Comparison of ENCODE assay signal across 17 mouse cellular contexts in the genomic region with DNA sequence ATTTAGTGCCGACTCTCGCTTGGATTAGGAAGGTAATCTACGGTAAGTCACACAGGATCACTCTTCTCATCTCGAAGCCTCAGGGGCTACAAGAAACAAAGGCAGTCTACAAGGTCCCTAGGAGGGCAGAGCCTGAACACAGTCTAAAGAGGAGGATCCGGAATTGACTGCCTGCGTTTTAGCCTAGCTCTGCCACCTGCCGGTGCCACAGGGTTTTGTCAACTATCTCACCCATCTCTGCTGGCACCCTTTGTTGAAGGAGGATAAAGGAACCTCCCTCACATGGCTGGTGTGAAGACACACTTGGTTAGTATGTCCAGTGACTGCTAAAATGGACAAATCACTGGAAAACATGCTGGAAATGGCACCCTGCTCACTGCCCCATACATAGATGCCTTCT. TPM values are rescaled to one million over a fixed set of nuclear protein-coding genes. Genes with fewer than 3 reads are reported as not detected.
DNase-seq lines count a peak whose midpoint lies in the region; ATAC-seq and TF ChIP-seq lines count a peak whose summit lies in the region.
"Had no signal": no experiment of that assay in that cellular context is flagged by ENCODE, and none has a peak within 500 bp of the region (broad histone marks: within the 10 kb centered on the region; RNA-seq: fewer than 3 reads in every experiment).

No protein-coding gene starts in this region.

- H3K9me3 ChIP-seq in hindbrain, postnatal 0 days (ENCODE audit: low read length), result no peaks in the 10 kb centered on the region
- H3K9me3 ChIP-seq in hindbrain, embryonic 12.5 days (replicated peaks), result no peaks in the 10 kb centered on the region
- no peaks in the 10 kb centered on the region; the same call in 1 of the 2 replicates for H3K9me3 ChIP-seq in midbrain, embryonic 14.5 days (ENCODE audit: control insufficient read depth, low read length)
- H3K9me3 ChIP-seq in midbrain, embryonic 13.5 days, result no peaks in the 10 kb centered on the region; the same call in 1 of the 2 replicates
- H3K9me3 ChIP-seq: liver, embryonic 13.5 days had no signal

- no peak overlapping the region for H3K4me2 ChIP-seq in hindbrain, postnatal 0 days (ENCODE audit: low read depth, low read length)
- no peak overlapping the region for H3K4me2 ChIP-seq in hindbrain, embryonic 12.5 days (replicated peaks)
- no peak overlapping the region for H3K4me2 ChIP-seq in midbrain, embryonic 14.5 days (ENCODE audit: low read length)
- no peak overlapping the region for H3K4me2 ChIP-seq in midbrain, embryonic 13.5 days (replicated peaks)
- H3K4me2 ChIP-seq: heart, embryonic 11.5 days; liver, embryonic 13.5 days had no signal

- peak; percentile 28 for TF ChIP-seq CTCF in hindbrain, postnatal 0 days (IDR thresholded peaks at IDR 0.05; ENCODE audit: low read depth)

- peaks cover 34% of the 10 kb centered on the region; the same call in 1 of the 2 replicates for H3K36me3 ChIP-seq in hindbrain, postnatal 0 days (ENCODE audit: insufficient read depth, low read length)
- H3K36me3 ChIP-seq in hindbrain, embryonic 12.5 days, result peaks cover 69% of the 10 kb centered on the region
- peaks cover 72% of the 10 kb centered on the region for H3K36me3 ChIP-seq in midbrain, embryonic 14.5 days (ENCODE audit: control insufficient read depth, insufficient read depth, low read length)
- peaks cover 80% of the 10 kb centered on the region for H3K36me3 ChIP-seq in midbrain, embryonic 13.5 days

- H3K4me1 ChIP-seq in hindbrain, postnatal 0 days (ENCODE audit: insufficient read depth, low read length), result no peaks in the 10 kb centered on the region
- no peaks in the 10 kb centered on the region for H3K4me1 ChIP-seq in hindbrain, embryonic 12.5 days
- H3K4me1 ChIP-seq in midbrain, embryonic 14.5 days (ENCODE audit: control insufficient read depth, insufficient read depth, low read length), result no peaks in the 10 kb centered on the region
- H3K4me1 ChIP-seq in midbrain, embryonic 13.5 days (replicated peaks), result no peaks in the 10 kb centered on the region
- H3K4me1 ChIP-seq: liver, embryonic 13.5 days had no signal

- ATAC-seq in hindbrain, postnatal 0 days, result no peak
- no peak for ATAC-seq in hindbrain, embryonic 12.5 days (ENCODE audit: low FRiP score)
- no peak for ATAC-seq in midbrain, embryonic 14.5 days (ENCODE audit: low FRiP score, low TSS enrichment)
- ATAC-seq in midbrain, embryonic 13.5 days, result no peak
- ATAC-seq in megakaryocyte progenitor cell, adult 5-6 weeks (replicated peaks; ENCODE audit: poor library complexity), result peak; percentile 64; the same call in 1 of the 2 replicates

- H3K27ac ChIP-seq in hindbrain, postnatal 0 days, result no peak overlapping the region
- H3K27ac ChIP-seq in hindbrain, embryonic 12.5 days, result no peak overlapping the region
- H3K27ac ChIP-seq in midbrain, embryonic 14.5 days (replicated peaks; ENCODE audit: low read depth, low read length), result no peak overlapping the region
- no peak overlapping the region for H3K27ac ChIP-seq in midbrain, embryonic 13.5 days
- H3K27ac ChIP-seq: liver, embryonic 13.5 days had no signal

- H3K9ac ChIP-seq in hindbrain, postnatal 0 days (replicated peaks; ENCODE audit: low read length), result no peak overlapping the region
- no peak overlapping the region for H3K9ac ChIP-seq in hindbrain, embryonic 12.5 days
- H3K9ac ChIP-seq in midbrain, embryonic 14.5 days (replicated peaks; ENCODE audit: low read length), result no peak overlapping the region
- H3K9ac ChIP-seq in midbrain, embryonic 13.5 days (replicated peaks), result no peak overlapping the region
- H3K9ac ChIP-seq: liver, embryonic 13.5 days had no signal

- WGBS in hindbrain, postnatal 0 days, result 85% methylated on average over 7 of the region's 7 CpGs
- WGBS in hindbrain, embryonic 12.5 days, result 82% methylated on average over 7 of the region's 7 CpGs
- WGBS in midbrain, embryonic 14.5 days, result 89% methylated on average over 7 of the region's 7 CpGs
- WGBS in midbrain, embryonic 13.5 days, result 80% methylated on average over 7 of the region's 7 CpGs

- H3K4me3 ChIP-seq in hindbrain, postnatal 0 days (ENCODE audit: low read length), result no peak overlapping the region
- no peak overlapping the region for H3K4me3 ChIP-seq in hindbrain, embryonic 12.5 days
- H3K4me3 ChIP-seq in midbrain, embryonic 14.5 days (replicated peaks; ENCODE audit: low read depth, low read length), result no peak overlapping the region
- no peak overlapping the region for H3K4me3 ChIP-seq in midbrain, embryonic 13.5 days (replicated peaks)
- H3K4me3 ChIP-seq: liver, embryonic 13.5 days; megakaryocyte, embryonic 14.5 days had no signal

- no peaks in the 10 kb centered on the region for H3K27me3 ChIP-seq in hindbrain, postnatal 0 days (ENCODE audit: insufficient read depth, low read length)
- no peaks in the 10 kb centered on the region for H3K27me3 ChIP-seq in hindbrain, embryonic 12.5 days
- no peaks in the 10 kb centered on the region for H3K27me3 ChIP-seq in midbrain, embryonic 14.5 days (ENCODE audit: control insufficient read depth, insufficient read depth, low read length)
- H3K27me3 ChIP-seq in midbrain, embryonic 13.5 days, result no peaks in the 10 kb centered on the region
- H3K27me3 ChIP-seq: liver, embryonic 13.5 days; megakaryocyte, embryonic 14.5 days had no signal

- no peak for DNase-seq in hindbrain, postnatal 0 days (ENCODE audit: low spot score)
- DNase-seq in midbrain, embryonic 14.5 days, result peak; percentile 3
- DNase-seq in R1 (ENCODE audit: low read depth, low spot score), result peak; percentile 69
- no peak for DNase-seq in Muller cell, postnatal 12 days (ENCODE audit: inconsistent ontology term)
- DNase-seq: adrenal gland, postnatal 25 days; cerebellum, adult 9-11 months; gastrocnemius, postnatal 36 days; heart, postnatal 36 days; left cerebral cortex, postnatal 4 days; liver, embryonic 13.5 days; lung, postnatal 10 days; thymus, adult 2 months had no signal

RNA-seq across cellular contexts. Expression of a gene that starts 20.5 kb away (rescaled TPM):
- total RNA-seq in hindbrain, postnatal 0 days (2014; rRNA removed), result 8.3 and 24.2 TPM in 2 replicates
- polyA plus RNA-seq in hindbrain, postnatal 0 days (2015; fragmentation: Nextera tagmentation; extraction: Ambion mirVana), result 7.6 and 8.9 TPM in 2 replicates
- 16.2 and 17.5 TPM in 2 replicates for polyA plus RNA-seq in hindbrain, embryonic 12.5 days (2016; fragmentation: Nextera tagmentation; extraction: Ambion mirVana)
- 13.6 and 19.5 TPM in 2 replicates for polyA plus RNA-seq in midbrain, embryonic 14.5 days (2014; fragmentation: Nextera tagmentation; extraction: Ambion mirVana)
- 14.4 and 17.6 TPM in 2 replicates for polyA plus RNA-seq in midbrain, embryonic 13.5 days (2015; fragmentation: Nextera tagmentation; extraction: Ambion mirVana)
- 22.0 and 22.5 TPM in 2 replicates for total RNA-seq in megakaryocyte progenitor cell, adult 5-6 weeks (2015)
- 49.8 and 56.1 TPM in 2 replicates for total RNA-seq in megakaryocyte progenitor cell, adult 5-6 weeks (2017)

RNA-seq across cellular contexts. Expression of a gene that starts 24.5 kb away (rescaled TPM):
- total RNA-seq in hindbrain, postnatal 0 days (2014; rRNA removed), result 11.1 and 16.7 TPM in 2 replicates
- polyA plus RNA-seq in hindbrain, postnatal 0 days (2015; fragmentation: Nextera tagmentation; extraction: Ambion mirVana), result 30.9 and 31.8 TPM in 2 replicates
- polyA plus RNA-seq in hindbrain, embryonic 12.5 days (2016; fragmentation: Nextera tagmentation; extraction: Ambion mirVana), result 25.7 and 28.5 TPM in 2 replicates
- 22.6 and 24.3 TPM in 2 replicates for polyA plus RNA-seq in midbrain, embryonic 14.5 days (2014; fragmentation: Nextera tagmentation; extraction: Ambion mirVana)
- polyA plus RNA-seq in midbrain, embryonic 13.5 days (2015; fragmentation: Nextera tagmentation; extraction: Ambion mirVana), result 24.2 and 26.4 TPM in 2 replicates
- 25.7 and 29.4 TPM in 2 replicates for total RNA-seq in megakaryocyte progenitor cell, adult 5-6 weeks (2015)
- 34.6 and 43.2 TPM in 2 replicates for total RNA-seq in megakaryocyte progenitor cell, adult 5-6 weeks (2017)

RNA-seq across cellular contexts. Expression of a gene that starts 38.2 kb away (rescaled TPM):
- total RNA-seq in hindbrain, postnatal 0 days (2014; rRNA removed), result 19.7 and 20.9 TPM in 2 replicates
- polyA plus RNA-seq in hindbrain, postnatal 0 days (2015; fragmentation: Nextera tagmentation; extraction: Ambion mirVana), result 26.9 and 27.2 TPM in 2 replicates
- polyA plus RNA-seq in hindbrain, embryonic 12.5 days (2016; fragmentation: Nextera tagmentation; extraction: Ambion mirVana), result 34.2 and 36.5 TPM in 2 replicates
- 32.3 and 37.4 TPM in 2 replicates for polyA plus RNA-seq in midbrain, embryonic 14.5 days (2014; fragmentation: Nextera tagmentation; extraction: Ambion mirVana)
- 33.4 and 36.7 TPM in 2 replicates for polyA plus RNA-seq in midbrain, embryonic 13.5 days (2015; fragmentation: Nextera tagmentation; extraction: Ambion mirVana)
- total RNA-seq in megakaryocyte progenitor cell, adult 5-6 weeks (2015), result 35.5 and 37.5 TPM in 2 replicates
- 46.5 and 61.3 TPM in 2 replicates for total RNA-seq in megakaryocyte progenitor cell, adult 5-6 weeks (2017)

Comparison
In these comparisons a context has a peak if more than half of its experiments do, and no peak if none do; other contexts are left out.
1. DNase-seq: peak in midbrain, embryonic 14.5 days (single experiment) and R1 (single experiment); none in hindbrain, postnatal 0 days (single experiment) and Muller cell, postnatal 12 days (single experiment).